Mouse (Mus musculus) cerebral cortex, adult 2 months (tissue): ENCODE data around the gene Sec11a.

Experiments
- WGBS: fragments of 180-500 bp; shearing (Covaris S2); methylation state at CpG from one replicate; pipeline ENCODE4 v1.1.7; 2018; 5-methylcytosine and 5-hydroxymethylcytosine counted together

The Sec11a gene

DNA sequence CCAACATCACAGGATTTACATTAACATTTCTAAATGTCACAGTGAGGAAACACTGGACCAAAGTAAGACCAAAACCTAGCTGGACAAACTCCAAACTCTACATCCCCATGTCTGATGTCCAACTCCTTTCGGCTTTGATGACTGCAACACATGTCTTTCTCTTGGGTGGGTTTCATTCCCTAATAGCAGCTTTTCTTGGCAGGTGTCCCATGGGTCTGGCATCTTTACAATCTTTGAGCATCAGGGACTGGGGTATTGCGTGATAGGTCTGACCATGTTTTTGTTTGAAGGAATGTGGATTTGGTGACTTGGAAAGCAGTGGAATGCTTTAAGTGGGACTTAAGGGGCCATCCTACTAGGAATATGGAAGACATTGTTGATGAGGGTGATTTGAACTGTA, 9.3 kb upstream of the Sec11a start:
- WGBS: 71% methylated on average over 2 of the region's 2 CpGs

DNA sequence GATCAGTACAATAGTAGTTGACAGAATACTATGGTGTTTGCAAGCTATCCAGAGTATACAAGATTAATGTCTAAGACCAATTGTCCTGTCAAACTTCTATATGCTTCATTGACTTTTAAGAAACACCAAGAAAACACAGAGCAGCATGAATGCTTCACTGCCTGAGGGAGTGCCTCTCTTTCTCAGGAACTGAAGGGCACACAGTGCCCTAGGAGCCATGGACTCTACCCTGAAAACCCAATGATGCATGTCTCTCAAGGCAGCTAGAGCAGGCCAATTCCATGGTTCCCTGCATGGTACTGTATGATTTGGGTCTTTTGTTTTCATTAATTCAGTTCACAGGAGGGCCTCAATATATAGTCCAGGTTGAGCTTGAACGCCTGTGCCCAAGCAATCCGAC, 6.7 kb upstream of the Sec11a start:
- WGBS: 89% methylated on average over 2 of the region's 2 CpGs

DNA sequence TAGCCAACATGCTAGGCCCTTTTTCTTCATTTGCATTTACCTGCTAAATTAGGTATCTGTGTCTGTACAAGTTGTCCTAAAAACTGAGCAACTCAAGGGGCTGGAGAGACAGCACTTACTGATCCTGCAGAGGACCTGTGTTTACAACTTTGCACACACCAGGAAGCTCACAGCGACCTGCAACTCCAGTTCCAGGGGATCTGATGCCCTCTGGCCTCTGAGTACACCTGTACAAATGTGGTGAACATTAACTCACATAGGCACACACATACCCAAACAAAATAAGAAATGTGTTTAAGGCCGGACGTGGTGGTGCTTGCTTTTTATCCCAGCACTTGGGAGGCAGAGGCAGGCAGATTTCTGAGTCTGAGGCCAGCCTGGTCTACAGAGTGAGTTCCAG, 4.6 kb upstream of the Sec11a start:
- 75% methylated on average over 3 of the region's 3 CpGs for WGBS

DNA sequence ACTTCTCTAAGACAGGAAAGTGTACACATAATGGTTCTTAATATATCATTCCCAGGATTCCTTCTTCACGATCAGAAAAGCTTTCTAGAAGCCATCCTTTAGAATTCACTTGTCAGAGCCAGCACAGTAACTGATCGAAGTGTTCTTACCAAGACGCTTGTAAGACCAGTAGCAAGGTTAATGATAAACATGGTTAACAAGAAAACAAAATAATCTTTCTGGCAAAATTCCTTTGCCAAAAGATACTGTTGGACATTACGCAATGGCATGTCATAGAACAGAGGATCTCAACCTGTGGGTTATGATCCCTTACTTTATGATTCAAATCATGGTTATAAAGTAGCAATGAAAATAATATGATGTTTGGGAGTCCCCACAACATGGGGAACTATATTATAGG, 3.9 kb upstream of the Sec11a start:
- WGBS: 86% methylated on average over 4 of the region's 4 CpGs

DNA sequence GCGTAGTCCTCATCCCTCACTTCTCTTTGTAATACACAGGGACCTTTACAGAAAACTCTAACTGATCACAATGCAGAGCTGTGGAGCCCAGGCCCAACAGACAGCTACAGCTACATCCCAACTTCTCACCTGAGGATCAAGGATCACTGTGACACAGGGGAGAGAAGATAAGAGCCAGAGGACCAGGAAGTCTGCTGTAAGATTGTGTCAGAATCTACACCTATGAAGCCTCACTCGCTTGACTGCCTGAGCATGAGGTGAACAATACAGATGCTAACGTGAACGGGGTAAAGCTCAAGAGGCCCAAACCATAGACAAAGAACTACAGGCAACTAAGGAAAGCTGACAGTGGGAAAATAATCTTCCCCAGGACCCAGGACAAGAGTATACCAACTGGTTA, 7.8 kb downstream of the Sec11a start:
- WGBS: 94% methylated on average over 4 of the region's 4 CpGs

DNA sequence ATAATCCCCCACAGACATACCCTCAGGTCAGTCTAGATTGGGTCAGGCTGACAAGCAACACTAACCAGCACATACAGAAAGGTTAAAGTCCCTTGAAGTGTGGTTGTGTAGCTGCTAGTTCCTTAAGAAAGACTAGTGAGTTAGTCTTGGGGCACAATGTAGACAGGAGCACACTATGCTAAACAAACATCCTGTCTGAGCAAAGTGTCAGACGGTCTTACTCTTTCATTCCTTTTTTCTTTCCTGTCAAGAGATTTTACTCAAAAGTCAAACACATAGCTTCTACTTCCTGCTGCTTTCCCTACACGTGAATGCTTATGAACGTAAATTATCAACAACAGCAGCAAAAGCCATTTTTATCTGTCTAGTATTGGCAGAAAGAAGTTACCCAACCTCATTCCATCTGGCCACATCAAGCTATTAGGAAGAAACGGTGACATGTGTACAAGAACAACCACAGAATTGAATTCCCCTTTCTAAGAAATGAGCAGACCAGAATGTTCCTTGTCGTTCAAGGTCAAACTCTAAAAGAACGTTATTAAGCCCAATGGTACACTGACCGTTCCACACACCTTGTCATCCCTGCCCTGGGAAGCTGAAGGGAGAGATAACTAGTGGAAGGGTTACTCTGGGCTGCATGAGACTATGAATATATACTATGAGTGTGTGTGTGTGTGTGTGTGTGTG, 10.8 kb downstream of the Sec11a start:
- 51% methylated on average over 7 of the region's 7 CpGs for WGBS

DNA sequence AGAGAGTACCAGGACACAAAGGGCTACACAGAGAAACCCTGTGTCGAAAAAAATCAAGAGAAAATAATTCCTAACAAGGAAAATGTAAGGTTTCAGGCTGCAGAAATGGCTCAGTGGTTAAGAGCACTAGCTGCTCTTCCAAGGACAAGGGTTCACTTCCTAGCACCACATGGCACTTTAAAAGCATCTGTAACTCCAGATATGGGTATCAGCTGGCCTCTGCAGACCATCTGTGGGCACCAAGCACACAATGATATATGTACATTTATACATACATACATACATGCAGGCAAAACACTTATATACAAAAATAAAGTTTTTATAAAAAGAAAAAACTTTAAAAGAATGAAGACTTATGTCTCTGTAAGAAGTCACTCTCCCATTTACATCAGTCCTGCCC, 11.7 kb downstream of the Sec11a start:
- 91% methylated on average over 1 of the region's 1 CpGs for WGBS

DNA sequence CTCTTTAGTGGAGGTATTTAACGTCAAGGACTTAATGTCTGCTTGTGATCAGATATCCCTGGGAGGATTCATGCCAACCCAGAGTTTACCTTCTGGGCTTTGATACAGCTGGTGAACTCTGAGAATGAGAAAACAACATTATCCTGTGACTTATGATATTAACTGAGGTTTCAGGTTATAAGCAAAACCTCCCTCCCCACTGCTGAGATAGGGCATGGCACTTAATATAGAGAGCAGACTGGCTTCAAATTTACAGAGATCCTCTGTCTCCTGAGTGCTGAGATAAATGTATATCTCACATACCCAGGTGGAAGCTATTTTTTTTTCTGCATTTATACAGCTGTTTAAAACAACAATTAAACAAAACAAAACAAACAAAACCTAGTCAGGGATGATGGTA, 14.8 kb downstream of the Sec11a start:
- 83% methylated on average over 1 of the region's 1 CpGs for WGBS

DNA sequence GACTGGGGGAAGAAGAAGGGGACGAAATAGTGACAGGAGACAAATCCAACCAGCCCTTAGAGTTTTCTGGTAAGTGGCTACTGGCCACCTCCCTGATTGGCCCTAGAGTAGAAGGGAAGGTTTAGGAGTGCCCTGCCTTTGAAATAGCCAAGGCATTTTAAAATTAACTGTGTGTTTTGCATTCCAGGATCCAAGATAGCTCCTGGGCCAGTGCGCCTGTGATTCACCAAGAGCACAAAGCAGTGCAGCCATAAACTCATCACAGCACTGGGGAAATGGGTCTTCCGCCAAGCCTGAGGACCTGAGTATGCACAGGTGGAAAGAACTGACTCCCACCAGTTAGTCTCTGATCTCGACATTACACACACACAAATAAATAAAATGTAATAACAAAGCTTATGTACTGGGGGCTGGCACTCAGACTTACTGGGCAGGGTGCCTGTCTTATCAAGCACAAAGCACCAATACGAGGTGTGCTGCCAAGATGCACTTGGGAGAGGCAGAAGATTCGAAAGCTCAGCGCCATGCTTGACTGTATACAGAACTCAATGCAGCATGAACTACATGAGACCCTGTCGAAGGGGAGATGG, 15.9 kb downstream of the Sec11a start:
- WGBS: 55% methylated on average over 8 of the region's 8 CpGs

DNA sequence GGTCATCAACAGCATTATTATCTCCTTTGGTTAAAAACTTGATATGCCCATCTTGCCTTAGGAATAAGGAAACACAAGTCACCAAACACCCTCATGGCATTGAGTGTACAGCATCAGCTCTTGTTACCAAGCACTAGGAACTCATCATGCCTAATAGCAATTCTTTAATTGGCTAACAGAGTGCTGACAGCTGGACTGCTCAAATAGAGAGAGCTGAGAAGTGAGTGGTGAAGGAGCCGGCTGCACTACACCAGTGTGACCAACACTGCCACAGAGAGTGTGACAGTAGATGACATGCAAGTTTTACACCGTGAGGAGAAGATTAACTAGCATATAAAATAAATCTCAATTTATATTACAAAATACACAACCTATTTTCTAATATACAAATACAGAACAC, 24.4 kb downstream of the Sec11a start:
- WGBS: 77% methylated on average over 2 of the region's 2 CpGs

DNA sequence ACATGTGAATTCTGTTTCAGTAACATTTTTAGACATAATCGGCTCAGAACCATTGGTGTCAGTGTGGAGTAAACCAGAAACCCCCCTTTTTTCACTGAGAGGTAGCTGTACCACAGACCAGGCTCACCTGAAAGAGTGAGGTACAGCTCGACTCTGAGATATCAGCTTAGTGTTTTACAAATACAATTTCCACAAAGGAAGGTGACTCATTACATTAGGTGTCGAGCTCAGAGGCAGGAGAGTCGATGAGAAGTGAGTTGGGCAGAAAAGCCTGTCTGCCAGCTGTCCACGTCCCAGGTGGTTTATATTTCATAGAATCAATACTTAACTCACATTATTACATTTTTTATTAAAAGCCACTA, 28.0 kb downstream of the Sec11a start:
- WGBS: 86% methylated on average over 5 of the region's 5 CpGs

DNA sequence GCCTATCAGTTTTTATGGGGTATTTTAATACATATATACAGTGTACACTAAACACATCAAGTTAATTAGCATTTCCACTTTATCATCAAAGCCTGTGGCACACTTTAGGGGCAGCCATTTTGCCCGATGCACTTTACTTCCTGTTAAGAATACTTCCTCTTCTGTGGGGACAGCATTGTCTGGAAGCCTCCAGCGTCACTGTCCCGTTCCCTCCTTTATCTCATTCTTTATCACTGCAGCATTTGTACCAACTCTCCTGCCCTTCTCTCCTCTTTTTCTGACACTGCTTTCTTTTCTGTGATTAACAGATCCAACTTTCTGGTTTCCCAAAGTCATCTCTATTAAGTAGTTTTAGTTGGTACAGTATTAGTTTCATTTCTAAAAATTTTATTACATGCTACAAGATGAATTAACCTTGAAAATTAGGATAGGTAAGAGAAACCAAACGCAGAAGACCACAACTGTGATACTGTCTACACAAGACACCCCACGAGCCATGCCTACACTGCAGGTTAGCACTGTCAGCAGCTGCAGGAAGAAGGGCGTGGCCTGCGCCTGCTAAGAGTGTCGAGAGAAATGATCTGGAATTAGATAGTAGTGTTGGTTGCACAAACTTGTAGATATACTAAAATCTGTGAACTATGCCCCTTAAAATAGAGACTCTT, 28.5 kb downstream of the Sec11a start:
- WGBS: 72% methylated on average over 8 of the region's 8 CpGs

DNA sequence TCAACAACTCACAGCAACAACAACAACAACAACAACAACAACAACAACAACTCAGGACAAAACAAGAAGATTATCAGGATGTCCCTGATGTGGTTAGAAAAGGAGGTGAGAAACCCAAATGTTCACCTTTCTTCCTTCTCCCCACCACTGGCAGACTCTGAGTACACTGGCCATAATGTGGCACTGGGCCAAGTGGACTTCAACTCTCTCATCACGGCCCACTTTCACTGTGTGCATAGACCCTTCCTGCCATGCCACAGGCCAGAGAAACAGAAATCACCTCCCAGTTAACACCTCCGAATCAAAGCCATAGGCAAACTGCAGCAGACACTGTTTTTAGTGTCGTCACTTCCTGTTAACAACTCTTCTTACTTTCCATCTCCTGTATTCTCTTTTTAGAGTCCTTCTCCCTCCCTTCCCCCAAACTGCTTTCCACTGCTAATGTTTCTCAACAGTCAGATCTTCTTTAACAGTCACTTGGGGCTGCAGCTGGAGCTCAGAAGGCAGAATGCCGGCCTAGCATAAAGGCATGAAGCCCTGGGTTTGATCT, 29.6 kb downstream of the Sec11a start:
- WGBS: 78% methylated on average over 4 of the region's 4 CpGs

DNA sequence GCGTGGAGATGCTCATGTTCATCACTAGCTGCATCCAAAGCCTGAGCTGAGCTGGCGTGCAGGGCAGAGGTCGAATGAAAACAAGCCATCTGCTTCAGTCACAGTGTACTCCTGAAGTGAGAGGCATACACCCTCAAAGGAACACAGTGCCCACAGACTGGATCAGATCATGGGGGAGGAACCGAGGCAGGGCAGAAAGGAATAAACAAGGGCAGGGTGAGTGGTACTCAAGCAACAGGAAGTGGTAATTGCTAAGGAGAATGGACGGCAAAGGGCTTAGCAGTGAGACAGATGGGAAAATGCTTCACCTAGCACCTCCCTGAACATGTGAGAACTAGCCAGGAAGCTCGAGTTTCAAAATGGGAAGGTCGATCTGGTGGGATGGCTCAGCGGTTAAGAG, 35.1 kb downstream of the Sec11a start:
- WGBS: 82% methylated on average over 8 of the region's 8 CpGs

DNA sequence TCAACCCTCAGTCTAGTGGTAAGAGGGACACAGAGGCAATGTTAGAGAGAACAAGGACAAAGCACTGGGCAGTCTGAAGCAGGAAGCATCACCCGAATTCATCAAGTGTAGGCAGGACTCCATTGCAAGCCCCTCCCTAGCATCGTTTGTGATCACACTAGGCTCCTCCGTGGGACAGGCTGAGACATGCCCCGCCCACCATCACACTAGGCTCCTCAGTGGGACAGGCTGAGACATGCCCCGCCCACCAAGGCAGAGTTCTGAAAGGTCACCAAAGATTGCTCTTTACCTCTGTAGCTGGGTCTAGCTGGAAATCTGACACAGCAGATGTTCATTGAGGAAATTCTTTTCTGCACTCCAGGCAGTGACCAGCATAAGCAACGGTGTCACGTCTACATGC, 36.5 kb downstream of the Sec11a start:
- 69% methylated on average over 7 of the region's 7 CpGs for WGBS

DNA sequence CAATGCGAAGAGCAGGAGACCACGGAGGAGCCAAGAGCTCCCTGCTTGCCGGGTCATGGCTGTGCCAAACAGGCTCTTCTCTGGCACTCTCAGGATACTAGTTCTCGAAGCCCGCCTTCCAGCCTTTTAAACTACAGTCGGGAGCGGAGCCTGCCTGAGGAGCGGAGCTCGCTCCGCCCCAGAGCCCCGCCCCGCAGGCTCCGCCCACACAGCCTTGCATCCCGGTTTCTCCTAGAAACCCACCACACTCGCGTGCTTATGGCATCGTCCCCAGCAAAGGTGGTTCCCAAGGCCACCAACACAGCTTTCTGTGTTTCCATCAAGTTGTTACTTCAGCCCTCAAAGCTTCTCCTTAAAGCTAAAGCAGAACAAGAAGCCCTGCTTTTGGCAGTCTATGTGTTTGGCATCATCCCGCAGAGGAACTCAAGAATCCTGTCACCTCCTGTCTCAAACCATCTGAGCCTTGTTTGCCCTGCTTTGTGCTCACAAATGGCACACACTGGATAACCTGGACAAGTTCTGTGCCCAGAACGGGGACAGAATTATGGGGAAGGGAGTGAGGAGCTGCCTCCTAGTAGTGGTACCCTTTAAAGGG, 42.6 kb downstream of the Sec11a start, which contains the start of gene Nmb:
Gene Nmb (minus strand): TSS at position 156 of the 595 bp plus-strand sequence.
- 3% methylated on average over 19 of the region's 19 CpGs for WGBS

DNA sequence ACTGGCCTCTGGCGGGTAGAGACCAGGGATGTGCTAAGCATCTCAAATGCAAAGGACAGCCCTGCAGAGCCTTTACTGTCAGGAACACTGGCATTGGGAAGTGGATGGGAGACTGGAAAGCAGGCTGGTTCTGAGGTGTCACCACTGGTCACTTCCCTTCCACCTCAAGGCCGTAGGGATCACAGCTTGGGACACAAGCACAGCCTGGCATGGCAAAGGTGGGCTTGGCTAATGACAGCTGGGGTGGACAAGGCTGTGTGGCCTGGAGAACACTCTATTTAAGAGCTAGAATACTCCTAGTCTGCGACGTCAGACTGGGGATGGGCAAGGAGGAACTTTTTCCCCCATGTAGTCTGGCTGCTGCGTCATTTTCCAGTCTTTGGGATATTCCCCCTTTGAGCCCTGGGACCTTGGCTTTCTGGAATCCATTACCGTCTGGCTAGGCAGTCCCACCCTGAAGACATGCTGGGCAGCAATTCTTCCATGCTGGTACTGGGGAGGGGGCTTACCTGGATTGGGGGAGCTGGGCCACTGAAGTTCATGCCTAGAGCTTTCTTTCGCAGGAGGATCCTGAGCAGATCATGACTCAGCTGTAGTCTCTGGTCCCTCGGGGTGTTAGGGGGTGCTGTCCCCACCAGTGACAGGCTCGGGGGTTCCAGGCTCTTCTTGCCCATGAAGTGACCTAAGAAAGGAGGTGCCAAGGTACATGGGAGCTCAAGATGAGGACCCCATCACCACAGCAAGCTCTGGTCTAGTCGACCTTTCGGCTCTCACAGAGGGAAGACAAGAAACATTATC, 43.8 kb downstream of the Sec11a start:
- 91% methylated on average over 11 of the region's 11 CpGs for WGBS

DNA sequence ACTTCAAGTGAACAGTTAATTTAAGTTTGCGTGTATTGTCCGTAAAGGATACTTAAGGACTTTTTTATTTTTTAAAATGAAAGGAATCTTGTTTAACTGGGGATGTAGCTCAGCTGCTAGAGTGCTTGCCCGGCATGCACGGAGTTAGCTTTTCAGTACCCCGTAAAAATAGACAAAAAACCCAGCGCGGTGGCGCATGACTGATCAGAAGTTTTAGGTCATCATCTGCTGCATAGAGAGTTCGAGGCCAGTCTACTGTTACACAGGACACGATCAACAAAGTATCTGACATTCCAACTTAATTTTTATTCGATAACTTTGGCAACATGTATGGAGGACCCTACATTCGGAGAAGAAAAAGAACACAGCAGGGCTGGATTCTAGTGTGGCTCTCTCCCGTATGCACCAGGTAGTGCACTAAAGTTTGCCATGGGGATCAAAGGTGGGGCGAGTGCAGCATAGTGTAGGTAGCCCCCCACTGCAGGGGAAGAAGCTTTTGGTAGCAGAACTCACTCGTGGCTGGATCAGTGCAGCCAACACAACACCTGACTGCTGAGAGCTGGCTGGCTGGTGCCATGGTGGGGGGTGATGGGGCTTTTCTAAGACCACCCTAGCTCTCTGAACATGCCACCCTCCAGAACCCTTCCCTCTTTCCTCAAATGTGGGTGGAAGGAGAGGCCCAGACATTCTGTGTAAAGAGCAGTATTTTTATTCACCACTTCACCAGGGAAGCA, 45.9 kb downstream of the Sec11a start:
- WGBS: 21% methylated on average over 15 of the region's 15 CpGs

DNA sequence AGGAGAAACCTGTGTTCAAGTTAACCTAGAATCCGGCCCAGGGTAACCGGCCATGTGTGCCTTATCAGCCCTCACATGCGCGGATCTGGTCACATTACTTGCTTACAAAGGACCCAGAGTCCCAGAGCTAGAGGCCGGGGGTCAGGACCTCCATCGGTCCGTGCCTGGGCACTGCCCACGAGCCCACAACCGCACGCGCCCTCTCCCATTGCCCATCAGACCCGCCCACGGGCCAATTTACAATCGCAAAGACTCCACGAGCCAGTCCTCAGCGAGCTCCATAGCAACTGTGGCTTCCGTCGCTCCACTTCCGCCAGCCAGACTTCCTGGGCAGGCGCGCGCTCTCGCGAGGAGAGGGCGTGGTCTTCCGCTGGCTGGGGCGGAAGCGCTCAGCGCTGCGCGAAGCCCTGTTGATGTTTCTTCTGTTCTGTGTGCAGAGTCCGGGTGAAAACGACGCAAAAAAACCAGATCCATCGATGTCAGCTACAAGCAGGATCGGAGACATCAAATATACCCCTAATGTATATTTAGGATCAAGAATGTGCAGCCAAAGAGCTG, 46.6 kb downstream of the Sec11a start, which contains the start of gene Wdr73:
Gene Wdr73 (minus strand): TSS at position 326 of the 558 bp plus-strand sequence.
- under 1% methylated on average over 36 of the region's 36 CpGs for WGBS

DNA sequence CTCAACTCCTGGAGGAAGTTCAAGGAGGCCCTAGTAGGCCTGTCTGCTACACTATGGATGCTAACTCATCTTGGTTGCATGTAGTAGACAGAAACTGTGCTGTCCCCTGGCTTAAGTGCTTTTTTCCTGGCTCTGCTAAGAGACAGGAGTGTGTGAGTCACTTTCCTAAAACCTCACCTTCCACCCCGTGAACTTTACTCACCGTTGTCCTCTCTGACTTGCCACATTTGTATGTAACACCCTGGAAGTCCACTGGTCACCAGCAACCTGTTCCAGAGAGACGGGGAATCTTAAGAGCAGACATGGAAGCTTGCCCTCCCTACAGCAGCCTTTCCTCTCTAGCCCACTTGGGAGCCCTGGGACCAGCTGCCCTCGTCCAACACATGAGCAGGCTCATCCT, 49.9 kb downstream of the Sec11a start:
- 92% methylated on average over 4 of the region's 4 CpGs for WGBS

DNA sequence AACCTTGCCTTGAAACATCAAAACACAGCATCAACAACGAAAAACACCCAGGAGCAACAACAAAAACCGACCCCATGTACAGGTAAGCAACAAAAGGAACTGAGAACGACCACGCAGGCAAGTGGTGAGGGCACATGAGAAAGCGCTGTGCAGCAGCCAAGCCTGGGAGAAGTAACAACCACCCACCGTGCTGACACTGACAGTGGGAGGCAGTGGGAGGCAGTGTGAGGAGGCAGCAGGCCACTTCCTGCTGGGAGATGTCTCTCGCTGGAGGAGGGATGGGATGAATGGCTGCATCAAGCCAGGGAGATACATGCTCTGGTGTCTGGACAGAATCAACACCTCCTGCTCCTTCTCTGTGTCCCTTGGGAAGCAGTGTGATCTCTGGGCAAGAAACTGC, 50.4 kb downstream of the Sec11a start:
- 53% methylated on average over 7 of the region's 7 CpGs for WGBS
